In genomic region chr11:75983194-75983593, GRCm38 (mm10) we compare ENCODE assay signal across 16 mouse cellular contexts. TPM values are rescaled to one million over a fixed set of nuclear protein-coding genes. Genes with fewer than 3 reads are reported as not detected.
DNase-seq lines count a peak whose midpoint lies in the region; ATAC-seq and TF ChIP-seq lines count a peak whose summit lies in the region.
"Had no signal": no experiment of that assay in that cellular context is flagged by ENCODE, and none has a peak within 500 bp of the region (broad histone marks: within the 10 kb centered on the region; RNA-seq: fewer than 3 reads in every experiment).

No protein-coding gene starts in this region.

- no peaks in the 10 kb centered on the region for H3K36me3 ChIP-seq in forebrain, postnatal 0 days (ENCODE audit: insufficient read depth)
- no peaks in the 10 kb centered on the region for H3K36me3 ChIP-seq in forebrain, embryonic 11.5 days (ENCODE audit: control insufficient read depth, insufficient read depth, low read length)
- no peaks in the 10 kb centered on the region for H3K36me3 ChIP-seq in midbrain, embryonic 14.5 days (ENCODE audit: control insufficient read depth, insufficient read depth, low read length)
- no peaks in the 10 kb centered on the region for H3K36me3 ChIP-seq in midbrain, embryonic 15.5 days (replicated peaks)
- H3K36me3 ChIP-seq in stomach, postnatal 0 days (ENCODE audit: control insufficient read depth, insufficient read depth, low read length) = no peaks in the 10 kb centered on the region
- H3K36me3 ChIP-seq: heart, embryonic 13.5 days; intestine, embryonic 15.5 days; liver, embryonic 12.5 days; midbrain, embryonic 10.5 days; stomach, embryonic 15.5 days had no signal

- TF ChIP-seq EP300 in stomach, postnatal 0 days (optimal IDR thresholded peaks at IDR 0.05) = no peak

- H3K9ac ChIP-seq in forebrain, postnatal 0 days = no peak overlapping the region
- H3K9ac ChIP-seq in forebrain, embryonic 11.5 days (ENCODE audit: low read length) = no peak overlapping the region
- no peak overlapping the region for H3K9ac ChIP-seq in midbrain, embryonic 14.5 days (replicated peaks; ENCODE audit: low read length)
- no peak overlapping the region for H3K9ac ChIP-seq in midbrain, embryonic 15.5 days
- H3K9ac ChIP-seq in stomach, postnatal 0 days (ENCODE audit: low read length) = no peak overlapping the region
- H3K9ac ChIP-seq: heart, embryonic 13.5 days; intestine, embryonic 15.5 days; liver, embryonic 12.5 days; stomach, embryonic 15.5 days had no signal

- peak; percentile 39; the same call in 1 of the 2 replicates for TF ChIP-seq CTCF in forebrain, postnatal 0 days (IDR thresholded peaks at IDR 0.05; ENCODE audit: low read depth)
- peak; percentile 49 for TF ChIP-seq CTCF in stomach, postnatal 0 days (IDR thresholded peaks at IDR 0.05; ENCODE audit: low read depth)

- H3K4me1 ChIP-seq in forebrain, postnatal 0 days (ENCODE audit: insufficient read depth) = no peaks in the 10 kb centered on the region
- no peaks in the 10 kb centered on the region for H3K4me1 ChIP-seq in forebrain, embryonic 11.5 days (replicated peaks; ENCODE audit: control insufficient read depth, insufficient read depth, low read length)
- H3K4me1 ChIP-seq in midbrain, embryonic 14.5 days (ENCODE audit: control insufficient read depth, insufficient read depth, low read length) = no peaks in the 10 kb centered on the region
- H3K4me1 ChIP-seq in midbrain, embryonic 15.5 days = no peaks in the 10 kb centered on the region
- no peaks in the 10 kb centered on the region for H3K4me1 ChIP-seq in stomach, postnatal 0 days (replicated peaks; ENCODE audit: control insufficient read depth, insufficient read depth)
- H3K4me1 ChIP-seq: heart, embryonic 13.5 days; intestine, embryonic 15.5 days; liver, embryonic 12.5 days; midbrain, embryonic 10.5 days; stomach, embryonic 15.5 days had no signal

- no peak overlapping the region for H3K4me2 ChIP-seq in forebrain, postnatal 0 days (ENCODE audit: low read depth)
- H3K4me2 ChIP-seq in forebrain, embryonic 11.5 days (ENCODE audit: low read depth, low read length, severe bottlenecking) = no peak overlapping the region
- no peak overlapping the region for H3K4me2 ChIP-seq in midbrain, embryonic 14.5 days (ENCODE audit: low read length)
- no peak overlapping the region for H3K4me2 ChIP-seq in midbrain, embryonic 15.5 days
- no peak overlapping the region for H3K4me2 ChIP-seq in stomach, postnatal 0 days (replicated peaks; ENCODE audit: low read depth)
- H3K4me2 ChIP-seq: heart, embryonic 13.5 days; intestine, embryonic 15.5 days; liver, embryonic 12.5 days; stomach, embryonic 15.5 days had no signal

- H3K27me3 ChIP-seq in forebrain, postnatal 0 days (ENCODE audit: insufficient read depth, low read length) = no peaks in the 10 kb centered on the region
- H3K27me3 ChIP-seq in forebrain, embryonic 11.5 days (ENCODE audit: control insufficient read depth, insufficient read depth, low read length) = no peaks in the 10 kb centered on the region
- no peaks in the 10 kb centered on the region for H3K27me3 ChIP-seq in midbrain, embryonic 14.5 days (ENCODE audit: control insufficient read depth, insufficient read depth, low read length)
- no peaks in the 10 kb centered on the region for H3K27me3 ChIP-seq in midbrain, embryonic 15.5 days (replicated peaks)
- no peaks in the 10 kb centered on the region for H3K27me3 ChIP-seq in stomach, postnatal 0 days (ENCODE audit: control insufficient read depth, insufficient read depth, low read length)
- H3K27me3 ChIP-seq: heart, embryonic 13.5 days; intestine, embryonic 15.5 days; stomach, embryonic 15.5 days had no signal

- no peaks in the 10 kb centered on the region for H3K9me3 ChIP-seq in forebrain, postnatal 0 days (ENCODE audit: low read length)
- no peaks in the 10 kb centered on the region for H3K9me3 ChIP-seq in forebrain, embryonic 11.5 days (ENCODE audit: control insufficient read depth, low read length)
- H3K9me3 ChIP-seq in midbrain, embryonic 14.5 days (ENCODE audit: control insufficient read depth, low read length) = no peaks in the 10 kb centered on the region
- H3K9me3 ChIP-seq in midbrain, embryonic 15.5 days = no peaks in the 10 kb centered on the region
- H3K9me3 ChIP-seq in stomach, postnatal 0 days (ENCODE audit: control insufficient read depth, low read length) = no peaks in the 10 kb centered on the region
- H3K9me3 ChIP-seq: heart, embryonic 13.5 days; intestine, embryonic 15.5 days; liver, embryonic 12.5 days; midbrain, embryonic 10.5 days; stomach, embryonic 15.5 days had no signal

- WGBS in forebrain, postnatal 0 days = 61% methylated on average over 4 of the region's 4 CpGs
- 67% methylated on average over 4 of the region's 4 CpGs for WGBS in forebrain, embryonic 11.5 days
- WGBS in midbrain, embryonic 14.5 days = 71% methylated on average over 4 of the region's 4 CpGs
- WGBS in midbrain, embryonic 15.5 days = 70% methylated on average over 4 of the region's 4 CpGs
- 83% methylated on average over 4 of the region's 4 CpGs for WGBS in stomach, postnatal 0 days

- no peak for ATAC-seq in forebrain, postnatal 0 days
- ATAC-seq in forebrain, embryonic 11.5 days (replicated peaks; ENCODE audit: low FRiP score) = no peak
- no peak for ATAC-seq in midbrain, embryonic 14.5 days (ENCODE audit: low FRiP score, low TSS enrichment)
- ATAC-seq in midbrain, embryonic 15.5 days (replicated peaks) = no peak
- no peak for ATAC-seq in stomach, postnatal 0 days (ENCODE audit: low FRiP score, low TSS enrichment)
- no peak for ATAC-seq in megakaryocyte, adult 5-6 weeks (ENCODE audit: poor library complexity, severe bottlenecking)
- ATAC-seq: intestine, embryonic 15.5 days; liver, embryonic 12.5 days had no signal

- H3K27ac ChIP-seq in forebrain, postnatal 0 days (ENCODE audit: low read depth, low read length) = no peak overlapping the region
- no peak overlapping the region for H3K27ac ChIP-seq in forebrain, embryonic 11.5 days (ENCODE audit: low read depth, low read length)
- H3K27ac ChIP-seq in midbrain, embryonic 14.5 days (replicated peaks; ENCODE audit: low read depth, low read length) = no peak overlapping the region
- no peak overlapping the region for H3K27ac ChIP-seq in midbrain, embryonic 15.5 days
- no peak overlapping the region for H3K27ac ChIP-seq in stomach, postnatal 0 days (replicated peaks)
- H3K27ac ChIP-seq: heart, embryonic 13.5 days; intestine, embryonic 15.5 days; liver, embryonic 12.5 days; midbrain, embryonic 10.5 days; stomach, embryonic 15.5 days had no signal

- H3K4me3 ChIP-seq in forebrain, postnatal 0 days (ENCODE audit: low read depth, low read length) = no peak overlapping the region
- no peak overlapping the region for H3K4me3 ChIP-seq in forebrain, embryonic 11.5 days (ENCODE audit: low read depth, low read length)
- H3K4me3 ChIP-seq in midbrain, embryonic 14.5 days (replicated peaks; ENCODE audit: low read depth, low read length) = no peak overlapping the region
- H3K4me3 ChIP-seq in midbrain, embryonic 15.5 days = no peak overlapping the region
- H3K4me3 ChIP-seq in stomach, postnatal 0 days (ENCODE audit: low read depth, low read length) = no peak overlapping the region
- H3K4me3 ChIP-seq: heart, embryonic 13.5 days; intestine, embryonic 15.5 days; liver, embryonic 12.5 days; midbrain, embryonic 10.5 days; stomach, embryonic 15.5 days had no signal

- DNase-seq in forebrain, postnatal 0 days = no peak
- DNase-seq in forebrain, embryonic 11.5 days (ENCODE audit: low spot score) = no peak
- DNase-seq in midbrain, embryonic 14.5 days = peak; percentile 23
- peak; percentile 25 for DNase-seq in embryo, embryonic 11 days
- DNase-seq in stomach, postnatal 0 days (ENCODE audit: low spot score) = no peak
- no peak for DNase-seq in gastrocnemius, postnatal 25 days
- DNase-seq: adrenal gland, postnatal 25 days; cerebellum, adult 8-10 months; layer of hippocampus, adult 9-11 months had no signal

RNA-seq across cellular contexts. Expression of gene 1700016K19Rik, which starts 16.5 kb away (rescaled TPM):
- total RNA-seq in forebrain, postnatal 0 days (2014; rRNA removed) = 5.0 and 10.0 TPM in 2 replicates
- polyA plus RNA-seq in forebrain, postnatal 0 days (2015; fragmentation: Nextera tagmentation; extraction: Ambion mirVana) = 7.7 and 8.0 TPM in 2 replicates
- 0.41 TPM in 1 of 2 replicates, not detected in the other for polyA plus RNA-seq in forebrain, embryonic 11.5 days (2014; fragmentation: Nextera tagmentation; extraction: Ambion mirVana)
- polyA plus RNA-seq in midbrain, embryonic 14.5 days (2014; fragmentation: Nextera tagmentation; extraction: Ambion mirVana) = 2.1 and 2.7 TPM in 2 replicates
- polyA plus RNA-seq in midbrain, embryonic 15.5 days (2015; fragmentation: Nextera tagmentation; extraction: Ambion mirVana) = 4.8 and 5.5 TPM in 2 replicates
- polyA plus RNA-seq in stomach, postnatal 0 days (2015; fragmentation: Nextera tagmentation; extraction: Ambion mirVana) = 3.7 and 4.4 TPM in 2 replicates
- not detected in 2 replicates for total RNA-seq in megakaryocyte, adult 5-6 weeks (2015)
- not detected in 2 replicates for total RNA-seq in megakaryocyte, adult 5-6 weeks (2017)
- total RNA-seq in gastrocnemius, postnatal 25 days (2021) = not detected
- total RNA-seq: adrenal gland, postnatal 25 days had no signal
- polyA plus RNA-seq: heart, embryonic 13.5 days; liver, embryonic 12.5 days had no signal

RNA-seq across cellular contexts. Expression of gene Rflnb, which starts 44.4 kb away (rescaled TPM):
- total RNA-seq in forebrain, postnatal 0 days (2014; rRNA removed) = 11.6 and 12.7 TPM in 2 replicates
- polyA plus RNA-seq in forebrain, postnatal 0 days (2015; fragmentation: Nextera tagmentation; extraction: Ambion mirVana) = 9.1 and 14.0 TPM in 2 replicates
- polyA plus RNA-seq in forebrain, embryonic 11.5 days (2014; fragmentation: Nextera tagmentation; extraction: Ambion mirVana) = 12.1 and 15.3 TPM in 2 replicates
- polyA plus RNA-seq in midbrain, embryonic 14.5 days (2014; fragmentation: Nextera tagmentation; extraction: Ambion mirVana) = 6.3 and 7.7 TPM in 2 replicates
- 10.9 and 11.3 TPM in 2 replicates for polyA plus RNA-seq in midbrain, embryonic 15.5 days (2015; fragmentation: Nextera tagmentation; extraction: Ambion mirVana)
- 46.0 and 48.7 TPM in 2 replicates for polyA plus RNA-seq in stomach, postnatal 0 days (2015; fragmentation: Nextera tagmentation; extraction: Ambion mirVana)
- total RNA-seq in megakaryocyte, adult 5-6 weeks (2015) = 34.6 and 37.5 TPM in 2 replicates
- 45.7 and 54.6 TPM in 2 replicates for total RNA-seq in megakaryocyte, adult 5-6 weeks (2017)
- total RNA-seq in gastrocnemius, postnatal 25 days (2021) = 10 to 100 TPM; 22.5 to 34.6 TPM

RNA-seq across cellular contexts. Expression of gene Rph3al, which starts 45.0 kb away (rescaled TPM):
- 1.4 and 1.9 TPM in 2 replicates for total RNA-seq in forebrain, postnatal 0 days (2014; rRNA removed)
- 1.5 and 2.4 TPM in 2 replicates for polyA plus RNA-seq in forebrain, postnatal 0 days (2015; fragmentation: Nextera tagmentation; extraction: Ambion mirVana)
- 1.1 and 2.5 TPM in 2 replicates for polyA plus RNA-seq in forebrain, embryonic 11.5 days (2014; fragmentation: Nextera tagmentation; extraction: Ambion mirVana)
- 1.6 and 2.3 TPM in 2 replicates for polyA plus RNA-seq in midbrain, embryonic 14.5 days (2014; fragmentation: Nextera tagmentation; extraction: Ambion mirVana)
- polyA plus RNA-seq in midbrain, embryonic 15.5 days (2015; fragmentation: Nextera tagmentation; extraction: Ambion mirVana) = 3.2 and 3.8 TPM in 2 replicates
- 11.2 and 11.7 TPM in 2 replicates for polyA plus RNA-seq in stomach, postnatal 0 days (2015; fragmentation: Nextera tagmentation; extraction: Ambion mirVana)
- 0.49 and 0.84 TPM in 2 replicates for total RNA-seq in megakaryocyte, adult 5-6 weeks (2015)
- 1.3 TPM in 1 of 2 replicates, not detected in the other for total RNA-seq in megakaryocyte, adult 5-6 weeks (2017)
- 1 to 10 TPM; 8.2 to 8.6 TPM for total RNA-seq in gastrocnemius, postnatal 25 days (2021)

Comparison
In these comparisons a context has a peak if more than half of its experiments do, and no peak if none do; other contexts are left out.
1. DNase-seq: peak in midbrain, embryonic 14.5 days (single experiment) and embryo, embryonic 11 days (single experiment); none in forebrain, postnatal 0 days (single experiment), forebrain, embryonic 11.5 days (single experiment), stomach, postnatal 0 days (single experiment) and gastrocnemius, postnatal 25 days (single experiment).